Mouse (Mus musculus): ENCODE data around the gene Shank3. TPM values are rescaled to one million over a fixed set of nuclear protein-coding genes. Genes with fewer than 3 reads are reported as not detected.

Shank3 gene
- polyA plus RNA-seq, 1 experiment from 2014 or later: 9.9 TPM

DNA sequence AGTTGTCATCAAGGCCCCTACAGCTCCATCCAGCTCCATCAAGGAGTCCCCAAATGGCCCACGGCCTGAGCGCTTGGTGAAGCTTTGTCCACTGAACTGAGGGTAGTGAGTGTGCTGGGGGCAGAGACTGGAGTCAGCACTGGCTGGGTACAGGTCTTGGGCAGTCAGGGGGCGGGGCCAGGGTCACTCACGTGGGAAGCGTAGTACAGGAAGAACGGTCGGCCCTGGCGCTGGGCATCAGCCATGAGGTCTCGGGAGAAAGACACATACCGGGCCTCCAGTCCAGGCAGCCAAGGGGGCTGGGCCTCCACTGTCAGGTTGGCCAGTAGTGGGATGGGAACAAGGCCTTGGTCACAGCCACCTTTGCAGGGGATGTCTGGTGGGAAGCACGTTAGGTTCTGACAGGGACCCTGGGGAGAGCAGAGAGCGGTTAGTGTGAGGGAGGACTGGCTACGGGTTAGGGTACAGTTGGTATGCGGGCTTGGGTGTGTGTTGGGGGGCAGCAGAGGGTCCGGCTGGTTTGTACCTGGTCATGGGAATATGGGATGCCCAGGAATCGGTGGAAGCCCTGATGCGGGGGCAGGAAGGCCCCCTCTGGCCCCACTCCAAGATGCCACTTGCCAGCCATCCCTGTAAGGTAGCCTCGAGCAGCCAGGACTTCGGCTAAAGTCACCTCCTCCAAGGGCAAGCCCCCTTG is 24.7 kb upstream of the Shank3 start:
- peak overlapping the region; percentile 87 for H3K4me2 ChIP-seq (ENCODE audit: low read length)
- peak overlapping the region; percentile 57; the same call in 1 of the 2 replicates for H3K4me3 ChIP-seq (replicated peaks; ENCODE audit: low read depth, low read length)
- no peak overlapping the region for H3K27ac ChIP-seq (replicated peaks; ENCODE audit: low read depth, low read length)
- H3K27me3 ChIP-seq (ENCODE audit: control insufficient read depth, insufficient read depth, low read length): no peaks in the 10 kb centered on the region
- H3K4me1 ChIP-seq (ENCODE audit: control insufficient read depth, insufficient read depth, low read length): peaks cover 11% of the 10 kb centered on the region
- DNase-seq (no peak), ATAC-seq (ENCODE audit: low FRiP score, low TSS enrichment) (no peak)
- H3K9me3 ChIP-seq (ENCODE audit: control insufficient read depth, low read length): no peaks in the 10 kb centered on the region
- WGBS: 89% methylated on average over 19 of the region's 19 CpGs
- H3K9ac ChIP-seq (replicated peaks; ENCODE audit: low read length): no peak overlapping the region
- H3K36me3 ChIP-seq (ENCODE audit: control insufficient read depth, insufficient read depth, low read length): no peaks in the 10 kb centered on the region

DNA sequence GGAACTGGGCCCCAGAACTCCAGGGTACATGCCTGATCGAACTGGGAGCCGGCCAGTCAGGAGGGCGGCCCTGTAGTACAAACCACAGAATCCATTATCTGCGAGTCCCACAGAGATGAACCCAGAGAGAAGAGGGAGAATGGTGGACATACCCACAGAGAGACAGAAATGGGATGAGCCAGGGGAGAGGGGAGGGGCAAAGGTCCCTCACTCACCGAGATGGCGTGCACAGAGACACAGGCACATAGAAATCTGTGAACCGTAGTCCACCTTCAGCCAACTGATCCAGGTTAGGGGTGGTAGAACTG is 24.2 kb upstream of the Shank3 start:
- Histone ChIP-seq H3K4me1 (ENCODE audit: control insufficient read depth, insufficient read depth, low read length) (peaks cover 11% of the 10 kb centered on the region), H3K9me3 (ENCODE audit: control insufficient read depth, low read length) (no peaks in the 10 kb centered on the region), H3K4me2 (ENCODE audit: low read length) (peak overlapping the region; percentile 87), H3K36me3 (ENCODE audit: control insufficient read depth, insufficient read depth, low read length) (no peaks in the 10 kb centered on the region), H3K4me3 (replicated peaks; ENCODE audit: low read depth, low read length) (peak overlapping the region; percentile 57), H3K27ac (replicated peaks; ENCODE audit: low read depth, low read length) (no peak overlapping the region; the same call in 1 of the 2 replicates), H3K9ac (replicated peaks; ENCODE audit: low read length) (peak overlapping the region; percentile 65; the same call in 1 of the 2 replicates), H3K27me3 (ENCODE audit: control insufficient read depth, insufficient read depth, low read length) (no peaks in the 10 kb centered on the region)
- ATAC-seq (ENCODE audit: low FRiP score, low TSS enrichment) (no peak), DNase-seq (no peak)
- WGBS: 85% methylated on average over 7 of the region's 7 CpGs

DNA sequence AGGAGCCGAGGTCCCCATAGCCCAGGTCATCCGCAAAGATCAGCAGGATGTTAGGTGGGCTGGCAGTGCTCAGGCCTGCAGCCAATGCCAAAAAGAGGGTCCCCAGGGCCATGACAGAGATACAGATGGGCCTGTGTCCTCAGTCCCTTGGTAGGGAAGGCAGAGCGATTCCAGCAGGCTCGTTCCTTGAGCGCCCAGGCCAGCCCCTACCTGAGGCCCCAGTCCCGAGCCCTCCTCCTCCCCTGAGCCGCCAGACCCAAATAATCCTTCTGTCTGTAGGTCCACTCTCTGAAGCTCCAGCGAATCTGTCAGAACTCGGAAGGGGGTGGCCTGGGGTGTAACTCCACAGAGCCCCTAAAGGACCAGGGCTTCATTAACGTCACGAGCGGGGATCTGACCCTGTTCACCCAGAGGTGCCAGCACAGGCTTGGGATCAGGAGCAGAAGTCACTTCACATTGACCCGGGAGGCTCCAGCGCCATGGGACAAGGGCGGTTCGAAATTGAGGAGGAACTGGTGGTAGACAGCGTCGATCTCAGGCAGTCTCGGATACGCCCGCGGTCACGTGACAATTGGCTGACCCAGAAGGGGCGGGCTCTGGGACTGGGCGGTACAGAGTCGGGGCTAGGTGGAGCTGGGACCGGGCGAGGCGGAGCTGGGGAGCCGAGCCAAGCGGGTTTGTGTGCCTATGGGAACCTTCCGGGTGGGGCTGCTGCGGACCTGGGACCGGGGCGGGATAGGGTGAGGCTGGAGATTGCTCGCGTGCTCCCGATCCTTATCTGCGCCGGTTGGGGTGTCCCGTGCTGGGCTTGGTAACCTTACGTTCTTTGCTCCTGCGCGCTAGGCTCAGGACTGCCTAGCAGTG is 23.6 kb upstream of the Shank3 start:
- no peaks in the 10 kb centered on the region for H3K27me3 ChIP-seq (ENCODE audit: control insufficient read depth, insufficient read depth, low read length)
- ATAC-seq (ENCODE audit: low FRiP score, low TSS enrichment): peak; percentile 95
- H3K4me3 ChIP-seq (replicated peaks; ENCODE audit: low read depth, low read length): peak overlapping the region; percentile 57
- H3K4me2 ChIP-seq (ENCODE audit: low read length): peak overlapping the region; percentile 87
- peaks cover 11% of the 10 kb centered on the region for H3K4me1 ChIP-seq (ENCODE audit: control insufficient read depth, insufficient read depth, low read length)
- H3K9me3 ChIP-seq (ENCODE audit: control insufficient read depth, low read length): no peaks in the 10 kb centered on the region
- peak; percentile 91 for DNase-seq
- H3K36me3 ChIP-seq (ENCODE audit: control insufficient read depth, insufficient read depth, low read length): no peaks in the 10 kb centered on the region
- H3K9ac ChIP-seq (replicated peaks; ENCODE audit: low read length): peak overlapping the region; percentile 65
- WGBS: 8% methylated on average over 44 of the region's 44 CpGs
- H3K27ac ChIP-seq (replicated peaks; ENCODE audit: low read depth, low read length): peak overlapping the region; percentile 81

DNA sequence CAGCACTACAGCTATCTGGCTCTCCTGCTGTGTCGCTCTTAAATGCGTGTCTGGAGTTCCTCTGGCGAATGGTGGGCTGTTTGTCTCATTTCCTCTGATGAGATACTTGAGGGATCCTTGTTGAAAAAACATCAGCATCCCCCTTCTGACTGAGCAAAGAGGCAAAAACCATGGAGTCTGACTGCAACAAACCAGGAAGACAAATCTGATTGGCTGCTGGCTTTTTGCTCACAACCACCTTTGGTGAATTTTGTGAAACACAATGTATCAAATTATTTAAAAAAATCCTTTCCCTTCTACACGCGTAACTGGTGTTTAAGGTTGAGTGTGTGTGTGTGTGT is 23.0 kb upstream of the Shank3 start:
- ATAC-seq (ENCODE audit: low FRiP score, low TSS enrichment) (no peak; the same call in 1 of the 2 replicates), DNase-seq (no peak)
- 8% methylated on average over 5 of the region's 5 CpGs for WGBS
- Histone ChIP-seq H3K27me3 (ENCODE audit: control insufficient read depth, insufficient read depth, low read length) (no peaks in the 10 kb centered on the region), H3K4me2 (ENCODE audit: low read length) (peak overlapping the region; percentile 87), H3K4me3 (replicated peaks; ENCODE audit: low read depth, low read length) (peak overlapping the region; percentile 57), H3K9me3 (ENCODE audit: control insufficient read depth, low read length) (no peaks in the 10 kb centered on the region), H3K36me3 (ENCODE audit: control insufficient read depth, insufficient read depth, low read length) (no peaks in the 10 kb centered on the region), H3K27ac (replicated peaks; ENCODE audit: low read depth, low read length) (peak overlapping the region; percentile 81), H3K4me1 (ENCODE audit: control insufficient read depth, insufficient read depth, low read length) (peaks cover 11% of the 10 kb centered on the region), H3K9ac (replicated peaks; ENCODE audit: low read length) (peak overlapping the region; percentile 65)

- H3K4me2 ChIP-seq (ENCODE audit: low read length): peak within 1 kb of the TSS; percentile 87
- no peaks in the 10 kb centered on the region for H3K9me3 ChIP-seq (ENCODE audit: control insufficient read depth, low read length)
- no peaks in the 10 kb centered on the region for H3K36me3 ChIP-seq (ENCODE audit: control insufficient read depth, insufficient read depth, low read length)
- ATAC-seq (ENCODE audit: low FRiP score, low TSS enrichment) (no peak), DNase-seq (no peak)
- H3K27ac ChIP-seq (replicated peaks; ENCODE audit: low read depth, low read length): peak within 1 kb of the TSS; percentile 81
- WGBS: 28% methylated on average over 9 of the region's 9 CpGs
- peak within 1 kb of the TSS; percentile 65 for H3K9ac ChIP-seq (replicated peaks; ENCODE audit: low read length)
- H3K27me3 ChIP-seq (ENCODE audit: control insufficient read depth, insufficient read depth, low read length): no peaks in the 10 kb centered on the region
- H3K4me3 ChIP-seq (replicated peaks; ENCODE audit: low read depth, low read length): peak within 1 kb of the TSS; percentile 57
- peaks cover 11% of the 10 kb centered on the region for H3K4me1 ChIP-seq (ENCODE audit: control insufficient read depth, insufficient read depth, low read length)
Measured at GRCm38 (mm10) chr15:89477091-89477491, 22.3 kb upstream of the Shank3 start, which contains the start of gene Arsa. TSS of gene Arsa (minus strand) at chr15:89477425.

GRCm38 (mm10) chr15:89477806-89478205 is 21.6 kb upstream of the Shank3 start:
- Histone ChIP-seq H3K27ac (replicated peaks; ENCODE audit: low read depth, low read length) (no peak overlapping the region), H3K9ac (replicated peaks; ENCODE audit: low read length) (no peak overlapping the region), H3K4me1 (ENCODE audit: control insufficient read depth, insufficient read depth, low read length) (peaks cover 11% of the 10 kb centered on the region), H3K36me3 (ENCODE audit: control insufficient read depth, insufficient read depth, low read length) (no peaks in the 10 kb centered on the region), H3K27me3 (ENCODE audit: control insufficient read depth, insufficient read depth, low read length) (no peaks in the 10 kb centered on the region), H3K4me2 (ENCODE audit: low read length) (no peak overlapping the region), H3K9me3 (ENCODE audit: control insufficient read depth, low read length) (no peaks in the 10 kb centered on the region), H3K4me3 (replicated peaks; ENCODE audit: low read depth, low read length) (no peak overlapping the region)
- WGBS: 42% methylated on average over 8 of the region's 8 CpGs
- no peak for ATAC-seq (ENCODE audit: low FRiP score, low TSS enrichment)
- DNase-seq: no peak

DNA sequence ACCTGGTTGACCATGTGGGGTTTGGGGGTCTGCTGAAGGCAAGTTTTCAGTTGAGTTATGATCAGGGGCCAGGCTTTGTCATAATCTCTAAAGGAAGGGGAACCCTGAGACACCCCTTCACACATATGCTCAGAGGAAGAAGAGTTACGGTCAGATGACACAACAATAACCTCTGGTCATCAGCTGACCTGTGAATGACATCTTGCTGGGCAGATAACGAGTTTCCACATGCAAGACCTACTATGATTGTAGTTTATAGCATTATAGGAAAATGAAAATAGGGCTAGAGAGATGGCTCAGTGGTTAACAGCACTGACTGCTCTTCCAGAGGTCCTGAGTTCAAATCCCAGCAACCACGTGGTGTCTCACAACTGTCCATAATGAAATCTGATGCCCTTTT is 20.8 kb upstream of the Shank3 start:
- DNase-seq (no peak), ATAC-seq (ENCODE audit: low FRiP score, low TSS enrichment) (no peak)
- Histone ChIP-seq H3K36me3 (ENCODE audit: control insufficient read depth, insufficient read depth, low read length) (no peaks in the 10 kb centered on the region), H3K9ac (replicated peaks; ENCODE audit: low read length) (no peak overlapping the region), H3K27ac (replicated peaks; ENCODE audit: low read depth, low read length) (no peak overlapping the region), H3K27me3 (ENCODE audit: control insufficient read depth, insufficient read depth, low read length) (no peaks in the 10 kb centered on the region), H3K9me3 (ENCODE audit: control insufficient read depth, low read length) (no peaks in the 10 kb centered on the region), H3K4me3 (replicated peaks; ENCODE audit: low read depth, low read length) (no peak overlapping the region), H3K4me2 (ENCODE audit: low read length) (no peak overlapping the region), H3K4me1 (ENCODE audit: control insufficient read depth, insufficient read depth, low read length) (peaks cover 11% of the 10 kb centered on the region)
- WGBS: 88% methylated on average over 3 of the region's 3 CpGs

DNA sequence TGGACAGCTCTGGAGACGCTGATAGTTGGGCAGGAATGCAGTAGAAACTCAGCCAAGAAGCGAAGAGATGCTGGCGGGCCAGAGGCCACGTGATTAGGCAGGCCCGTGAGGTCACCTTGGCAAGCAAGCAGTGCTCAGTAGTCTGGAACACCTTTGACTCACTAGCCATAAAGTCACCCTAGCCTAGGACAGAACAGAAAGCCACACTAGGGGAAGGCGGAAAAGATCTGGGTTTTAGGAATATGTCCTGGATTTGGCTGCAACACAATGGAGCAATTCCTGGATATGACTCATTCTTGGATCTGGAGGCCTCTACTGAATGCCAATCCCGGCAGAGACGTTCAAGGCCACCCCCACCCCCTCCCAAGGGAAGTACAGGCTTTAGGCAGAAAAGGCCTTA is 18.8 kb upstream of the Shank3 start:
- Histone ChIP-seq H3K9me3 (ENCODE audit: control insufficient read depth, low read length) (no peaks in the 10 kb centered on the region), H3K4me1 (ENCODE audit: control insufficient read depth, insufficient read depth, low read length) (peaks cover 6% of the 10 kb centered on the region), H3K4me3 (replicated peaks; ENCODE audit: low read depth, low read length) (no peak overlapping the region), H3K4me2 (ENCODE audit: low read length) (no peak overlapping the region), H3K36me3 (ENCODE audit: control insufficient read depth, insufficient read depth, low read length) (no peaks in the 10 kb centered on the region), H3K27ac (replicated peaks; ENCODE audit: low read depth, low read length) (no peak overlapping the region), H3K27me3 (ENCODE audit: control insufficient read depth, insufficient read depth, low read length) (no peaks in the 10 kb centered on the region), H3K9ac (replicated peaks; ENCODE audit: low read length) (no peak overlapping the region)
- DNase-seq (no peak), ATAC-seq (ENCODE audit: low FRiP score, low TSS enrichment) (no peak)
- 90% methylated on average over 8 of the region's 8 CpGs for WGBS

All from midbrain, embryonic 14.5 days (tissue).